Mouse (Mus musculus) heart, embryonic 11.5 days (tissue): Measurements from ENCODE around the gene Abca12. TPM values are rescaled to one million over a fixed set of nuclear protein-coding genes. Genes with fewer than 3 reads are reported as not detected.

Source experiments
- ATAC-seq: fragments of 200-750 bp; cut with Nextera tagmentation; replicated peaks from 2 replicates; pipeline ENCODE4 v1.8.0; 2017; ENCODE audit warnings: moderate library complexity; ENCODE audit not compliant: insufficient number of reproducible peaks, low FRiP score, low TSS enrichment
- H3K27ac ChIP-seq: fragments of 300-500 bp; sonication (generic); 2 replicates; pipeline ENCODE4 v1.5.1; 2014; ENCODE audit warnings: mild to moderate bottlenecking, low read depth, low read length
- H3K27me3 ChIP-seq: fragments of 300-500 bp; sonication (generic); 2 replicates; pipeline ENCODE4 v1.6.1; 2014; ENCODE audit warnings: mild to moderate bottlenecking, low read length, mixed read lengths; ENCODE audit not compliant: control insufficient read depth, insufficient read depth
- H3K36me3 ChIP-seq: fragments of 300-500 bp; sonication (generic); 2 replicates; pipeline ENCODE4 v1.6.1; 2014; ENCODE audit warnings: mild to moderate bottlenecking, low read length, moderate library complexity, mixed read lengths; ENCODE audit not compliant: control insufficient read depth, insufficient read depth
- H3K4me1 ChIP-seq: fragments of 300-500 bp; sonication (generic); 2 replicates; pipeline ENCODE4 v1.6.1; 2014; ENCODE audit warnings: low read length; ENCODE audit not compliant: control insufficient read depth, insufficient read depth
- H3K4me2 ChIP-seq: fragments of 300-500 bp; sonication (generic); 2 replicates; pipeline ENCODE4 v1.6.1; 2014; ENCODE audit warnings: mild to moderate bottlenecking, moderate library complexity
- H3K4me3 ChIP-seq: fragments of 300-500 bp; sonication (generic); 2 replicates; pipeline ENCODE4 v1.5.1; 2014; ENCODE audit warnings: low read depth, low read length
- H3K9ac ChIP-seq: fragments of 300-500 bp; sonication (generic); 2 replicates; pipeline ENCODE4 v1.6.1; 2014; ENCODE audit warnings: mild to moderate bottlenecking, low read depth, low read length, moderate library complexity
- H3K9me3 ChIP-seq: fragments of 300-500 bp; sonication (generic); replicated peaks from 2 replicates; pipeline ENCODE4 v1.6.1; 2016; ENCODE audit warnings: low read length; ENCODE audit not compliant: control insufficient read depth
- WGBS: fragments of 180-500 bp; shearing (Covaris S2); extraction: QIAGEN DNeasy Blood & Tissue Kit; methylation state at CpG from one replicate; pipeline ENCODE4 v1.1.7; 2014; ENCODE audit not compliant: insufficient replicate concordance; 5-methylcytosine and 5-hydroxymethylcytosine counted together
- polyA plus RNA-seq: library from polyadenylated mRNA; unstranded; fragments of >200 nt; fragmentation: Nextera tagmentation; extraction: Ambion mirVana; gene quantifications from 2 replicates; pipeline ENCODE4 v1.2.1, GENCODE M21; 2014

Abca12 gene
- polyA plus RNA-seq, 1 experiment from 2014 or later = 0.06 TPM

DNA sequence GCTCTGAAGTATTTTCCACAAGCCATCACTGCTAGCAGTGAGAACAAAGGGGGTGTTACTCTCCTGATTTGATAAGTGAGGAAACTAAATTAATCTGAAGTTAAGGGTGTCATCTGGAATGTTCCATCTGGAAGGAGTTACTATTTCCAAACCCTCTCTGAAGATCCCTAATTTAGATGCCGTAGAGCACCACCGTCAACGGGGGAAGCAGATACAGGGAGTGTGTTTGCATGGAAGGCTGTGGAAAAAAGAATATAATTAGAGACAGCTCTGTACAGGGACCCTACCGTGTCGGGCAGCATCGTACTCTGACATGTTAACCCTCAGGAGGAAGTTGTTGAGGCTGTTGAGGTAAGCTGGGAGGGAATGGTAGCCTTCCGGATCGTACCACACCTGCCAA is 142.6 kb downstream of the Abca12 start:
- Histone ChIP-seq H3K9ac (no peak overlapping the region), H3K36me3 (no peaks in the 10 kb centered on the region), H3K4me1 (peaks cover 3% of the 10 kb centered on the region; the same call in 1 of the 2 replicates), H3K27me3 (no peaks in the 10 kb centered on the region), H3K4me2 (no peak overlapping the region), H3K27ac (no peak overlapping the region), H3K9me3 (no peaks in the 10 kb centered on the region), H3K4me3 (no peak overlapping the region)
- WGBS = 57% methylated on average over 8 of the region's 8 CpGs
- no peak for ATAC-seq

DNA sequence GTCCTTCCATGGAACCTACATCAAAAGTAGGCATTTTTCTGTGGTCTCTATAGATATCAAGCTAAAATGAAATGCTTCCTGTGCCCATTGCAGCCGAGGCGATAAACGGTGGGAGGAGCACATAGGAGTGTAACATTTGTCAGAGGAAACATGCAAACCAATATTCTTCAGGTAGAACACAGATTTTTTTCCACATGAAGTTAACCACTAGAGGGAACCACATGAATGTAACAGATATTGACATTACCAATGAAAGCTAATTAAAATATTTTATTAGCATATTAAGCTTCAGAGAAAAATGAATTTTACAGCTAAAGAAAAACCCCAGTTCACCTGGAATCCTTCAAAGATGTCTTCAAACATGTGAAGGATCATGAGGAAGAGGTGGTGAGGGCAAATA is 144.6 kb downstream of the Abca12 start:
- H3K36me3 ChIP-seq = no peaks in the 10 kb centered on the region
- ATAC-seq = no peak
- no peaks in the 10 kb centered on the region for H3K27me3 ChIP-seq
- H3K9ac ChIP-seq = no peak overlapping the region
- H3K4me3 ChIP-seq = no peak overlapping the region
- 86% methylated on average over 3 of the region's 3 CpGs for WGBS
- no peak overlapping the region for H3K27ac ChIP-seq
- no peaks in the 10 kb centered on the region for H3K9me3 ChIP-seq
- H3K4me1 ChIP-seq = peaks cover 3% of the 10 kb centered on the region; the same call in 1 of the 2 replicates
- H3K4me2 ChIP-seq = no peak overlapping the region

DNA sequence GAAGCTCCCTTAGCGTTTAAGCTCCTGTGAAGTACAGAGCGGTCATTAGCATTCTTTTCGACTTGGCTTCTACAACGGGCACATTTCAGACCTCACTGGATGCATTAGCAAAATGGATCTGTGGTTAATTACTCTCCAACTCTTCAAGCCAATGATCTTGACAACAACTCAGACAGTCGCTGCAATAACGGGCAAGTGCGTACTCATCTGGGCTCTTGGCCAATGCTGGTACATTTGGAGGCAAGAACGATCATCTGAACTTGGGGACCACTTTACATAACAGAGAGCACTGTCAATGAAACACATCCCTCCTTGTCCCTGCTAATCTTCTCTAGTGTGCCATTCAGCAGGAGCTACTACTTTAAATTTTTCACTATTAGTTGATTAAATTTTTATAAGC is 148.1 kb downstream of the Abca12 start:
- WGBS = 91% methylated on average over 8 of the region's 8 CpGs
- ATAC-seq = no peak
- H3K9me3 ChIP-seq = no peaks in the 10 kb centered on the region
- H3K4me2 ChIP-seq = no peak overlapping the region
- H3K27ac ChIP-seq = no peak overlapping the region
- H3K27me3 ChIP-seq = no peaks in the 10 kb centered on the region
- H3K9ac ChIP-seq = no peak overlapping the region
- H3K4me1 ChIP-seq = no peaks in the 10 kb centered on the region
- H3K36me3 ChIP-seq = no peaks in the 10 kb centered on the region
- no peak overlapping the region for H3K4me3 ChIP-seq

GRCm38 (mm10) chr1:71263532-71263931 is 151.2 kb downstream of the Abca12 start:
- Histone ChIP-seq H3K4me2 (no peak overlapping the region), H3K4me3 (no peak overlapping the region), H3K9ac (no peak overlapping the region), H3K27ac (no peak overlapping the region), H3K4me1 (no peaks in the 10 kb centered on the region), H3K9me3 (no peaks in the 10 kb centered on the region), H3K27me3 (no peaks in the 10 kb centered on the region), H3K36me3 (no peaks in the 10 kb centered on the region)
- no peak for ATAC-seq
- WGBS = 88% methylated on average over 7 of the region's 7 CpGs

GRCm38 (mm10) chr1:71244647-71245046 is 170.1 kb downstream of the Abca12 start:
- ATAC-seq = no peak
- 51% methylated on average over 3 of the region's 3 CpGs for WGBS
- H3K27ac ChIP-seq = no peak overlapping the region
- no peak overlapping the region for H3K4me2 ChIP-seq
- H3K27me3 ChIP-seq = no peaks in the 10 kb centered on the region
- H3K36me3 ChIP-seq = no peaks in the 10 kb centered on the region
- no peak overlapping the region for H3K4me3 ChIP-seq
- no peaks in the 10 kb centered on the region for H3K4me1 ChIP-seq
- H3K9me3 ChIP-seq = no peaks in the 10 kb centered on the region
- no peak overlapping the region for H3K9ac ChIP-seq

DNA sequence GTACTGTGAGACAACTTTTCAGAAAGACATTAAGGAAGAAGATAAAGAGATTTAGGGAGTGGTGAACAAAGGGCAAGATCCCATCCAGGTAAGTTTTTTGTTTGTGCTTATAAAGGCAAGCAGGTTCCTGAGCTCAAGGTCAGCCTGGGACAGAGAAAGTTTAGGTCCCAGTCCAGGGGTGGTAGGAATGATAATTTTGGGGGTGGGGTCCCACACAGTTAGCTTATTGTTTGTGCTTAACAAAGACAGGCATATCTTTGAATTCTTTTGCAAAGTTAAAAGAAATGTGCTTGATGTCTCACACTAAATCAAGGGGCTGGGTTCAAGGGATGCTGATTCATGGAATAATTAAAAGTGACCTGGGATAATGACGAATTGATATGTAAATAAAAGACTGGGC is 173.3 kb downstream of the Abca12 start:
- H3K27ac ChIP-seq = no peak overlapping the region
- no peaks in the 10 kb centered on the region for H3K9me3 ChIP-seq
- no peak for ATAC-seq
- no peaks in the 10 kb centered on the region for H3K27me3 ChIP-seq
- no peak overlapping the region for H3K4me3 ChIP-seq
- WGBS = 64% methylated on average over 1 of the region's 1 CpGs
- H3K9ac ChIP-seq = no peak overlapping the region
- H3K4me1 ChIP-seq = no peaks in the 10 kb centered on the region
- H3K36me3 ChIP-seq = no peaks in the 10 kb centered on the region
- no peak overlapping the region for H3K4me2 ChIP-seq

- Histone ChIP-seq H3K4me3 (no peak overlapping the region), H3K4me1 (no peaks in the 10 kb centered on the region), H3K4me2 (no peak overlapping the region), H3K27ac (no peak overlapping the region), H3K36me3 (no peaks in the 10 kb centered on the region), H3K27me3 (no peaks in the 10 kb centered on the region), H3K9ac (no peak overlapping the region), H3K9me3 (no peaks in the 10 kb centered on the region)
- no peak for ATAC-seq
- 73% methylated on average over 4 of the region's 4 CpGs for WGBS
Observed at GRCm38 (mm10) chr1:71239586-71239985, 175.1 kb downstream of the Abca12 start.

- no peaks in the 10 kb centered on the region for H3K9me3 ChIP-seq
- H3K4me2 ChIP-seq = no peak overlapping the region
- no peaks in the 10 kb centered on the region for H3K27me3 ChIP-seq
- no peak overlapping the region for H3K4me3 ChIP-seq
- 89% methylated on average over 3 of the region's 3 CpGs for WGBS
- no peak overlapping the region for H3K9ac ChIP-seq
- no peak for ATAC-seq
- no peaks in the 10 kb centered on the region for H3K4me1 ChIP-seq
- no peaks in the 10 kb centered on the region for H3K36me3 ChIP-seq
- H3K27ac ChIP-seq = no peak overlapping the region
Observed at GRCm38 (mm10) chr1:71235335-71235734, 179.4 kb downstream of the Abca12 start.

- Histone ChIP-seq H3K27me3 (no peaks in the 10 kb centered on the region), H3K36me3 (no peaks in the 10 kb centered on the region), H3K9ac (no peak overlapping the region), H3K9me3 (no peaks in the 10 kb centered on the region), H3K4me1 (no peaks in the 10 kb centered on the region), H3K27ac (no peak overlapping the region), H3K4me3 (no peak overlapping the region), H3K4me2 (no peak overlapping the region)
- 55% methylated on average over 2 of the region's 2 CpGs for WGBS
- no peak for ATAC-seq
Observed at GRCm38 (mm10) chr1:71231211-71231610, 183.5 kb downstream of the Abca12 start.
